Mouse (Mus musculus): Measurements from ENCODE around the gene Tusc2.
"Not testable (repeated sequence)": the region's sequence is repeated elsewhere in the genome, so short reads cannot be mapped to it uniquely, and the experiment has no call there.

The Tusc2 gene

GRCm38 (mm10) chr9:107570016-107570415, 7.0 kb downstream of the Tusc2 start:
- DNase-seq: no peak

DNA sequence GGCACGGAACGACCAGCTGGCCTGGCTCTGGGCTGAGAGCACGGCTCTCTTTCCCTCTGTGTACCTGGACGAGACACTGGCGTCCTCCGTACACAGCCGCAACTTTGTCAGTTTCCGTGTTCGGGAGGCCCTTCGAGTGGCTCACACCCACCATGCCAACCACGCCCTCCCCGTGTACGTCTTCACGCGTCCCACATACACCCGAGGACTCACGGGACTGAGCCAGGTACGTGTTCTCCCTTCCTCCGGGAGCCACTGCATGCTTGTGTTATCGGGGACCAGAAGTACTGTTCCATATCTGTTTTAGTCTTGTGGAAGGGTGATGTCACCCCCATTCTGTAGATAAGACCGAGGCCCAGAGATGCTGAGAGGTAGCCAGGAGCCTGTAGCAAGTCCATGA, 7.8 kb downstream of the Tusc2 start:
- DNase-seq: no peak

DNA sequence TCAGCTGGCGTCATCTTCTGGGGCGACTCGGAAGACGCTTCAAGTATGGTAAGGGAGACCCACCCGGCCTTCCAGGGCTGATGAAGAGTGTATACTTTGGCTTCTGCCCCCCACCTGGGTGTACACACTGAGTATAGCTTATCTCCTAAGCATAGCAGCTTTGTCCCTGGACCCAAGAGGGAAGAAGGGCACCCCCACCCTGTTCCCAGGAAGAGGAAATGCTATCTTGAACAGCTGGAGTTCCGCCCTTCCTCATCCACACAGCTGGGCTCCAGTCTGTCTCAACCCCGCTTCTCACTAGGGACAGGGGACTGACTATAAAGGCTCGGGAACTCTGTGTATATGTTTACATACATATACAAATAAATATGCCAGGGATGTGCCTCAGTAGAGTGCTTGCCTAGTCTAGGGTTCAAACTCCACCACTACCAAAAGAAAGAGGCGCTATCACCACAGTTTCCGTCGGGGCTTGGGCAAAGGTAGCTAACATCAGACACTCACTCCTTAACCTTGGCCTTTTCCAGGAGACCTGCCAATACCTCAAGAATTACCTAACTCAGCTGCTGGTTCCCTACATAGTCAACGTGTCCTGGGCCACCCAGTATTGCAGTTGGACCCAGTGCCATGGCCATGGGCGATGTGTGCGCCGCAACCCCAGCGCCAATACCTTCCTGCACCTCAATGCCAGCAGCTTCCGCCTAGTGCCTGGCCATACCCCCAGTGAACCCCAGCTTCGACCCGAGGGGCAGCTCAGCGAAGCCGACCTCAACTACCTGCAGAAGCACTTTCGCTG, 8.7 kb downstream of the Tusc2 start:
- no peak for DNase-seq

GRCm38 (mm10) chr9:107572327-107572662, 9.2 kb downstream of the Tusc2 start:
- no peak for DNase-seq

DNA sequence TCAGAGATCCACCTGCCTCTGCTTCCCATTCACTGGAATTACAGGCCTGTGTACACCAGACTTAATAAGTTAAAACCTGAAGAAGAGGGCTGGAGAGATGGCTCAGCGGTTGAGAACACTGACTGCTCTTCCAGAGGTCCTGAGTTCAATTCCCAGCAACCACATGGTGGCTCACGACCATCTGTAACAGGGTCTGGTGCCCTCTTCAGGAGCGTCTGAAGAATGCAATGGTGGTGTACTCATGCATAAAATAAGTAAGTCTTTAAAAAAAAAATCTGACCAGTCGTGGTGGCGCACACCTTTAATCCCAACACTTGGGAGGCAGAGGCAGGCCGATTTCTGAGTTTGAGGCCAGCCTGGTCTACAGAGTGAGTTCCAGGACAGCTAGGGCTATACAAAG, 10.7 kb downstream of the Tusc2 start:
- not testable (repeated sequence) for DNase-seq

DNA sequence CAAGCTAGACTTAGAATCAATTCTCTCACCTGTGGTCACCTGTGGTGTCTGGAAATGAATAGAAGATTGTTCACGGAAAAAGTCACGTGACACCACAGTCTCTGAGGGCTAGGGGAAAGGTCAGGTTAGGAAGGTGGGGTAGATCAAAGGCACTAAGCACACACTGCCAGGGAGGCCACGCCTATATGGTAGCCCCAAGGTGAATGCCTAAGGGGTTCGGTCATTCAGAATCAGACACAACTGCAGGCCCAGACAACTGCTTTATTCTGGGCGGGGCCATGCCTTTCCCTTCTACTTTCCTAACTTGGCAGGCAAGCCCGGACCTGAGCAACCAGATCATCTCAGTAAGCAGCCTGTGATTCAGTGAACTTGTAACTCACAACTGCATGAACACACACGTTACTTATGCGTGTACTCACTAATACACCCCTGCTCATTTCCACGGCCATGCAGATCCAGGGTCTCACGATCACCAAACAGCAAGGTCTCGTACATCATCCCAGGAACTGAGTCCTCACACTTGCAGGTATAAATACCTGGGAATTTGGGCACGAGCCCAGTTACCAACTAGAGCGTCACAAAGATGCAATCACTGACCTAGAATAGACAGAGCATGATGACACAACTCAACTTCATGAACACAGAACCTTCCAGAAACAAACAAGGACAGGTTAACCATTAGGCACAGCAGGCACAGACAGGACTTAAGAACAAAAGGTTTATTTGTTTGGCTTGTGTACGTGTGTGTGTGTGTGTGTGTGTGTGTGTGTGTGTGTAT, 12.7 kb downstream of the Tusc2 start:
- no peak for DNase-seq

- DNase-seq: no peak
Measured at GRCm38 (mm10) chr9:107576357-107577107, 13.5 kb downstream of the Tusc2 start, which contains the start of gene Hyal1. Hyal1 (plus strand) TSS chr9:107576927.

- no peak for DNase-seq
Measured at GRCm38 (mm10) chr9:107577871-107578270, 14.8 kb downstream of the Tusc2 start.

DNA sequence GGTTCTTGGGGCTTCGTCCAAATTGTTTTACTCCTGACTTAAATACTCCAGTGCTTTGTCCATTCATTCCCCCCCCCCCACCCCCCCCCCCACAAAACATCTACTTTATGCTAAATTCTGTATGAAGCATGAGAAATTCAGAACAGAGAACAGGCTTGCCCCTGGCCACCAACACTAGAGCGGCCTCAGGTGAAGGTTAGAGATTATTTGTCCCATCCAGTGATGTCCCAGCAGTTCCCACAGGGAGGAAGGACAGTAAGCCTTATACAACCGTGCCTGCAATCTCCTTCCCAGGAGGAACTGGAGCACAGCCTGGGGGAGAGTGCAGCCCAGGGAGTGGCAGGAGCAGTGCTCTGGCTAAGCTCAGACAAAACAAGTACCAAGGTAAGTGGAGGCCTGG, 15.5 kb downstream of the Tusc2 start, which contains the start of gene Naa80:
Gene Naa80 (plus strand): TSS at position 301 of the 400 bp plus-strand sequence.
- no peak for DNase-seq

GRCm38 (mm10) chr9:107579023-107579900, 16.2 kb downstream of the Tusc2 start:
- no peak for DNase-seq

GRCm38 (mm10) chr9:107580501-107581317, 17.7 kb downstream of the Tusc2 start, which contains the start of gene Hyal3:
Hyal3 (plus strand) TSS chr9:107580818.
- DNase-seq: peak; percentile 85

GRCm38 (mm10) chr9:107581584-107581983, 18.5 kb downstream of the Tusc2 start:
- no peak for DNase-seq

DNA sequence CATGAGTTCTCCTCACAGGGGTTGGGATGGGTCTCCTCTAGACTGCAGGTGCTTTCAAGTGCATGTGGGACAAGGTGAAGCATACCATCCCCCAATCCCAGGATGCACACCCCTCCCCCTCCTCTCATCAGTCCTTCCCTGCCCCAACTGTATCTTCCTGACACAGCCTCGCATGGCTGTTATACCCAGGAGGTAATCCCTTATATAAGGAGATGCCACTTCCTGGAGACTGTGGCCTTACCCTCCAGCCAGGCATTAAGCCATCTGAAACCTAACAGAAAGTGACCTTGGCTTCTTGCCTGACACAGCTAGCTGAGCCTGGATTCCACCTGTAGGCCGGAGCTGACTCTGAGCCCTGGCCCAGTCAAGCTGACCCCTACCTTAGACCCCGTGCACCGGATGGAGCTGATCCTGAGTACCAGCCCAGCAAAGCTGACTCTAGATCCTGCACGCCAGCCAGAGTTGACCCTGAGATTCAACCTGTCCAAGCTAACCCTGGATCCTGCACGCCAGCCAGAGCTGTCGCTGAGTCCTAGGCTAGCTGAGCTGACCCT, 19.5 kb downstream of the Tusc2 start:
- DNase-seq: no peak

DNA sequence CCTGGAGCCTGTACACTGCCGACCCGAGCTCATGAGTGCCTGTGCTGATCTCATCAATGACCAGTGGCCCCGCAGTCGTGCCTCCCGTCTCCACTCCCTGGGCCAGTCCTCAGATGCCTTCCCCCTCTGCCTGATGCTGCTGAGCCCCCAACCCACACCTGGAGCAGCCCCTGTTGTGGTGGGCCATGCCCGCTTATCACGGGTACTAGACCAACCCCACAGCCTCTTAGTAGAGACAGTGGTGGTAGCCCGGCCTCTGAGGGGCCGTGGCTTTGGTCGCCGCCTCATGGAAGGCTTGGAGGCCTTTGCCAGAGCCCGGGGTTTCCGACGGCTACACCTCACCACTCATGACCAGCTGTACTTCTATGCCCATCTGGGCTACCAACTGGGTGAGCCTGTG, 20.1 kb downstream of the Tusc2 start:
- no peak for DNase-seq

DNA sequence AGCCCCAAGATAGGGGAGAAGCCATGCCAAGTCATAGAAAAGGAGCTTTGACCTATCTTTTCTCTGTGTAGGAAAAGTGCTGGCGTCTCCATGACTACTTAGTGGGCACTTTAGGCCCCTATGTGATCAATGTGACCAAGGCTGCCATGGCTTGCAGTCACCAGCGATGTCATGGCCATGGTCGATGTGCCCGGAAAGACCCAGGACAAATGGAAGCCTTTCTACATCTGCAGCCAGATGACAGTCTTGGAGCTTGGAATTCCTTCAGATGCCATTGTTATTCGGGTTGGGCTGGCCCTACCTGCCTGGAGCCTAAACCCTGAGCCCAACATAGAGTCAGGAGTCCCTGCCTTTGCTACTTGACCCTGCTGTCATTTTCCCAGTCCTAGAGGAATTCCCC, 23.4 kb downstream of the Tusc2 start:
- DNase-seq: no peak

- DNase-seq: peak; percentile 97
Measured at GRCm38 (mm10) chr9:107586974-107587832, 24.1 kb downstream of the Tusc2 start, which contains the start of gene Ifrd2. Ifrd2 (plus strand) TSS chr9:107587642.

- no peak for DNase-seq
Measured at GRCm38 (mm10) chr9:107587833-107588639, 25.0 kb downstream of the Tusc2 start.

DNA sequence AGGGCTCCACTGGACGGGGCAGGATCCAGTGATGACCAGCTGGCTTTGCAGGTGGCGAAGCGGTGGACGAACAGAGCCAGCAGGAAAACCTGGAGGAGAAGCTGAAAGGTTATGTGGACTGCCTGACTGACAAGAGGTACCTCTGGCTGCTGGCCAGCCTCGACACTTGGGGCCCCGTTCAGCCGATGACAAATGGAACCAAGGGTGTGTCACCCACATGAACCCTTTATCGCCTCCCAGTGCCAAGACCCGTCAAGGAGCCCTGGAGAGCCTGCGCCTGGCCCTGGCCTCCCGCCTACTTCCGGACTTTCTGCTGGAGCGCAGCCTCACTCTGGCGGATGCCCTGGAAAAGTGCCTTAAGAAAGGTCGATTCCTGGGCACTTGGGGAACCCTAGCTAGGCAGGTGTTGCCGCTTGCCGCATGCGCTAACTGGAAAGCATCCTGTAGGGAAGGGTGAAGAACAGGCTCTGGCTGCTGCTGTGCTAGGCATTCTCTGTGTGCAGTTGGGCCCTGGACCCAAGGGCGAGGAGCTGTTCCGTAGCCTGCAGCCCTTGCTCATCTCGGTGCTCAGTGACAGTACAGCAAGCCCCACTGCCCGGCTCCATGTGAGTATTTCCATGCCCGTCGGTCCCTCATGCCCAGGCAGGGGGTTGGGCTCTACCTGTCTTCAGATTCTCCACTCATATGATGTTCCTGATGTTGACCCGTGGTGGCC, 27.2 kb downstream of the Tusc2 start:
- DNase-seq: no peak

- DNase-seq: no peak
Measured at GRCm38 (mm10) chr9:107590773-107591060, 27.7 kb downstream of the Tusc2 start.
